Mouse (Mus musculus) liver, postnatal 0 days (tissue): ENCODE measurements at regions not wholly inside any gene's neighbourhood (a gene's known extent, or its start where the extent isn't known, plus 50 kb on each side); places are given as distances from the start of the nearest gene placed in this dataset.

Source experiments
- CTCF ChIP-seq: sonication (generic); IDR thresholded peaks from 2 replicates; pipeline ENCODE4 v1.5.1; 2016; ENCODE audit warnings: antibody characterized with exemption, low read depth
- EP300 ChIP-seq: IDR thresholded peaks from 2 replicates; pipeline ENCODE4 v1.6.1; 2016; ENCODE audit warnings: antibody characterized with exemption, low read depth, mild to moderate bottlenecking

DNA sequence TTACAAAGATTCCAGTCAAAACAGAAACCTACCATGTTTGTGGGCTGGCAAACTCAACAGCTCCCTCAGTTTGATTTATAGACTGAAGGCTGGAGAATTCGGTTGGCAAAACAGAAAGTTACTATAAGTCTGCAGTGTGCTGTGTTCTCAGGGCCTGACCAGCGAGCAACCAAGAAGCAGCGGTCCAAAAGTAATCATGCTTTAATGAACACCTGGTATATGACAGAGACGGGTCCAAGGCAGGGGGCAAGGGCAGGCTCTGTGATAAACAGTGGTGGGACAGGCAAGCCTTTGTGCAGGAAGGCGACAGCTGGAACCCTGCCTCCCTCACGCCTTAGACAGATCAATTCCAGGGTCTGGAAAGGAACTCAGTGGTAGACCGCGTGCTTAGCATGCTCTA is 161.9 kb downstream of the Utp6 start:
- TF ChIP-seq CTCF (no peak), EP300 (no peak)
